Mouse (Mus musculus) thymus, adult 2 months (tissue): ENCODE measurements around the gene Zfp472. TPM values are rescaled to one million over a fixed set of nuclear protein-coding genes. Genes with fewer than 3 reads are reported as not detected.

Experiments
- DNase-seq: peaks from one replicate; pipeline ENCODE4 v3.0.0; 2021
- H3K27ac ChIP-seq: fragments of 200-500 bp; 2 replicates; pipeline ENCODE4 v1.5.1; 2012; ENCODE audit warnings: low read length, control low read depth; ENCODE audit not compliant: control insufficient read depth, insufficient read depth
- H3K27me3 ChIP-seq: fragments of 200-500 bp; 2 replicates; pipeline ENCODE4 v1.6.1; 2012; ENCODE audit warnings: mild to moderate bottlenecking, low read length, moderate library complexity, mixed read lengths; ENCODE audit not compliant: control insufficient read depth, insufficient read depth
- H3K36me3 ChIP-seq: fragments of 200-500 bp; 2 replicates; pipeline ENCODE4 v1.6.1; 2012; ENCODE audit warnings: mild to moderate bottlenecking, low read length, moderate library complexity; ENCODE audit not compliant: control insufficient read depth, insufficient read depth
- H3K4me1 ChIP-seq: fragments of 200-500 bp; replicated peaks from 2 replicates; pipeline ENCODE4 v1.6.1; 2012; ENCODE audit warnings: low read length; ENCODE audit not compliant: control insufficient read depth, insufficient read depth
- H3K4me3 ChIP-seq: fragments of 200-500 bp; 2 replicates; pipeline ENCODE4 v1.5.1; 2012; ENCODE audit warnings: mild to moderate bottlenecking, low read length, control low read depth, moderate library complexity; ENCODE audit not compliant: control insufficient read depth, insufficient read depth
- CTCF ChIP-seq: fragments of 200-500 bp; IDR thresholded peaks from 2 replicates; pipeline ENCODE4 v1.5.1; 2012; ENCODE audit warnings: mild to moderate bottlenecking, control low read depth, low read length, moderate library complexity, borderline replicate concordance; ENCODE audit not compliant: control insufficient read depth, poor library complexity, insufficient read depth; ENCODE audit errors: extremely low read depth
- POLR2A ChIP-seq: fragments of 200-500 bp; IDR thresholded peaks from 2 replicates; pipeline ENCODE4 v1.6.1; 2012; ENCODE audit warnings: mild to moderate bottlenecking, low read length, control low read depth, moderate library complexity; ENCODE audit not compliant: control insufficient read depth, poor library complexity, insufficient read depth; ENCODE audit errors: extremely low read depth
- WGBS: fragments of 180-500 bp; shearing (Covaris S2); methylation state at CpG from one replicate; pipeline ENCODE4 v1.1.7; 2018; 5-methylcytosine and 5-hydroxymethylcytosine counted together
- polyA plus RNA-seq: library from polyadenylated mRNA; depleted of rRNA; stranded (reverse); fragments of >200 nt; gene quantifications from 2 replicates; pipeline ENCODE4 v1.2.3, GENCODE M21; 2012

Zfp472 gene
- polyA plus RNA-seq, 1 experiment: 2.0 TPM

- H3K4me3 ChIP-seq: no peak overlapping the region
- TF ChIP-seq CTCF (no peak), POLR2A (no peak)
- no peaks in the 10 kb centered on the region for H3K36me3 ChIP-seq
- H3K27ac ChIP-seq: no peak overlapping the region
- no peaks in the 10 kb centered on the region for H3K27me3 ChIP-seq
- H3K4me1 ChIP-seq: no peaks in the 10 kb centered on the region
- DNase-seq: no peak
- 95% methylated on average over 4 of the region's 4 CpGs for WGBS
These were observed 25.8 kb upstream of the Zfp472 start for GRCm38 (mm10) chr17:32939831-32940230.

- H3K36me3 ChIP-seq: no peaks in the 10 kb centered on the region
- over 99% methylated on average over 3 of the region's 3 CpGs for WGBS
- TF ChIP-seq CTCF: no peak
- TF ChIP-seq POLR2A: no peak
- H3K4me1 ChIP-seq: peaks cover 18% of the 10 kb centered on the region
- no peak for DNase-seq
- no peak overlapping the region for H3K4me3 ChIP-seq
- H3K27me3 ChIP-seq: no peaks in the 10 kb centered on the region
- H3K27ac ChIP-seq: no peak overlapping the region
These were observed 22.0 kb upstream of the Zfp472 start for GRCm38 (mm10) chr17:32943661-32944060.

- H3K4me3 ChIP-seq: no peak overlapping the region
- DNase-seq: peak; percentile 16
- H3K27me3 ChIP-seq: no peaks in the 10 kb centered on the region
- no peaks in the 10 kb centered on the region for H3K36me3 ChIP-seq
- H3K27ac ChIP-seq: no peak overlapping the region
- TF ChIP-seq POLR2A (no peak), CTCF (no peak)
- WGBS: 33% methylated on average over 3 of the region's 3 CpGs
- peaks cover 18% of the 10 kb centered on the region for H3K4me1 ChIP-seq
These were observed 21.1 kb upstream of the Zfp472 start for GRCm38 (mm10) chr17:32944402-32945035.

- TF ChIP-seq POLR2A (no peak), CTCF (no peak)
- Histone ChIP-seq H3K36me3 (no peaks in the 10 kb centered on the region), H3K4me3 (peak overlapping the region; percentile 59), H3K27me3 (no peaks in the 10 kb centered on the region), H3K4me1 (peaks cover 24% of the 10 kb centered on the region), H3K27ac (peak overlapping the region; percentile 84)
- WGBS: 7% methylated on average over 9 of the region's 9 CpGs
- DNase-seq: no peak
These were observed 18.9 kb upstream of the Zfp472 start for GRCm38 (mm10) chr17:32946716-32947115.

- H3K36me3 ChIP-seq: no peaks in the 10 kb centered on the region
- DNase-seq: peak; percentile 94
- TF ChIP-seq CTCF: no peak
- peak; percentile 82 for TF ChIP-seq POLR2A
- H3K27me3 ChIP-seq: no peaks in the 10 kb centered on the region
- peaks cover 25% of the 10 kb centered on the region for H3K4me1 ChIP-seq
- 4% methylated on average over 12 of the region's 12 CpGs for WGBS
- H3K4me3 ChIP-seq: peak within 1 kb of the TSS; percentile 59
- peak within 1 kb of the TSS; percentile 86 for H3K27ac ChIP-seq
These were observed 18.2 kb upstream of the Zfp472 start, which contains the start of gene Cyp4f13 for GRCm38 (mm10) chr17:32947215-32947914. Gene Cyp4f13, minus strand, starts transcription at chr17:32947402.

- H3K36me3 ChIP-seq: no peaks in the 10 kb centered on the region
- 98% methylated on average over 3 of the region's 3 CpGs for WGBS
- no peak overlapping the region for H3K4me3 ChIP-seq
- no peak for DNase-seq
- no peak for TF ChIP-seq CTCF
- no peaks in the 10 kb centered on the region for H3K27me3 ChIP-seq
- H3K4me1 ChIP-seq: peaks cover 25% of the 10 kb centered on the region
- no peak overlapping the region for H3K27ac ChIP-seq
These were observed 15.5 kb upstream of the Zfp472 start for GRCm38 (mm10) chr17:32950136-32950535.
